Mouse (Mus musculus) yolk sac, embryonic 10.5 days (tissue): ENCODE measurements around the gene Usf2.

Source experiments
- DNase-seq: peaks from one replicate; pipeline ENCODE4 v3.0.0-alpha.2; 2017; ENCODE audit warnings: low spot score

Usf2 gene

DNA sequence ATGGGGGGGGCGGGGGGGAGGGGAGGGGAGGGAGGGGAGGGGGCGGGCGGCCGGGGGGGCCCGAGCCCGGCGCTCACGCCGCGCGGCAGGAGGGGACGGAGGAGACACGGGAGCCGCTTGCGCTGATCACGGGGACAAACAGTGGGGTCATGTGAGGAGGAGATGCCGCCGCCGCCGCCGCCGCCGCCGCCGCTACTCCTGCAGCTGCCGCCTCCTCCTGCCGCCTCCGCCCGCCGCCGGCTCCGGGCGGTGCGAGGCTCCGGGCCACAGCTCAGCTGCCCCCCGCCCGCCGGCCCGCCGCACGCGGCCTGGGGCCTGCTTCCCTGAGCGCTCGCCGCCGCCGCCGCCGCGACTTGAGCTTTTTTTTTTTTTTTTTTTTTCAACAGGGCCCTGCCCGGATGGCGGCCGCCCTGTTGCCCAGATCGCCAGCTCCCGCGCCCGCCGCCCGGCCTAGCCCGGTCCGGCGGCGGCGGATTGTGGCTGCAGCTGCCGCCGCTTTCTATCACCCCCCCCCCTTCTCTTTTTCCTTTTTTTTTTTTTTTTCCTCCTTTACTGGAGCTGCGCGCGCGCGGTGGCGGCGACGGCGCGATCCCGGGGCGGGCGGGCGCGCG, at the start of gene Usf2:
Gene Usf2, minus strand, starts transcription at position 48 of the 611 bp plus-strand sequence.
- DNase-seq, result peak; percentile 87

DNA sequence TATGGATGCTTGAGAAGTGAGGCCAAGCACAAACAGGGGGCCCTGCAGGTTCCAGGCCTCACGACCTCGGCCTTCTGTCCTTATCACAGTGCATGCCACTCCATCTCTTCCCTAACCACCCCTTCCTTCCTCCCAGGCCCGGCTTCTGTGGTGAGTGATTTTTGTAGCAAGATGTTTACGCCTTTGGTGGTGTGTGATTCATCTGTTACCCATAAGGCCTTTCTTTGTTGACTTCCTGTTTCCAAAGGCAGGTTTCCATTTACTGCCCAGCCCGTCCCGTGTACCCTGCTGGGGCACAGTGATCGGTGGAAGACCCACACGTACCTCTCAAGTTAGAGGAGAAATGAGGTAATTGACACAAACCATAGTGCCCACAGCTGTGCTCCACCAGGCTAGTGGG, 46.0 kb upstream of the Usf2 start:
- no peak for DNase-seq

DNA sequence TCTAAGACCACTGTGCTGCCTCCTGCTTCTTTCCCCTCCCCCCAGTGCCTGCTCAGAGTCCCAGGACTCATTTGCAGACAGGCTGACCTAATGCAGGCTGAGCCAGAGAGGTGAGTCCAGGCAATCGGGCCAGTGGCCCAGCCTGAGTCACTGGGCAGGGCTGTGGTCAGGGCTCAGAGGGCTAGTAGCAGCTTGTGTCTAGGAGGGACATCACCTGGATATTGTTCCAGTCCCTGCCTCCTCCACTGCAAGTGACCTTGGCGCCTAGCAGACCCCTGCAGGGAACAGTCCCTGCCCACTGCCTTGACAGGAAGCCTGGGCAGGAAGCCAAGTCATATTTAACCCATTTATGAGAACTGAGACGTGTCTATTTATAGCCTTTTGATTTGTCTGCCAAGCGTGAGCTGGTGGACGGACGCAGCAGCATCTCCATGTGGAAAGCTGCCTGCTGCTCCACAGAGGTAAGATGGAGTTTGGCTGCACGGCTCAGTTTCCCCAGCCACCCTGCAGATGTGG, 44.0 kb upstream of the Usf2 start:
- peak; percentile 18 for DNase-seq

DNA sequence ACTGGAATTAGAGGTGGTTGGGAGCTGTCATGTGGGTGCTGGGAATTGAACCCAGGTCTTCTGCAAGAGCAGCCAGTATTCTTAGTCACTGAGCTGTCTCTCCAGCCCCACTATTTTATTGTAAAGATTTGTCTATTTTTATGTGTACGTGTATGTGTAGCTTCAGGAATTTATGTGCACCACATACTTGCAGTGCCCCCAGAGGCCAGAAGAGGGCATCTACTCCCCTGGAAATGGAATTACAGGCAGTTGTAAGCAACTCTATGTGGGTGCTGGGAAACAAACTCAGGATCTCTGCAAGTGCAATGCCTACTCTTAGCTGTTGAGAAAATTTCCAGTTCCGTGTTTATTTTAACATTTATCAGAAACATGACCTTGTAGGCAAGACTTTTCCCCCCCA, 39.9 kb upstream of the Usf2 start:
- no peak for DNase-seq

DNA sequence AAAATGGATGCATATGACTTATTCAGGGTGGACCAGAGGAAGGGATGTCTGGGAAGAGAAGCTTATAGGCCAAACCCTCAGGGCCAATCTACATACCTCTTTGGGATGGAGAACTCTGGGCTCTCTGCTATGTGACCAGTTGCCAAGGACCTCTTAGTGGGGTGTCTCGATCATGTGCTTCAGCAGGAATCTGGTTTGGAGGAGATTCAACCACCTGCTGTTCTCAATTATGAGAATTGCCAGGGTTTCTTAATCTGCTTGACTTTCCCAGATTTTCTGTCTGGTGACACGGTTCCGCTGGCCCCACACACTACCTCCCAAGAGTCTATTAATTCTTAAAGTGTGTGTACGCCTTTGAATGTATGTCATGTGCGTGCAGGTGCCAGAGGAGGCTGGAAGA, 37.4 kb upstream of the Usf2 start:
- no peak for DNase-seq

- no peak for DNase-seq
Measured at GRCm38 (mm10) chr7:30992148-30992547, 35.5 kb upstream of the Usf2 start.

GRCm38 (mm10) chr7:30988519-30989162, 32.0 kb upstream of the Usf2 start:
- DNase-seq, result no peak

DNA sequence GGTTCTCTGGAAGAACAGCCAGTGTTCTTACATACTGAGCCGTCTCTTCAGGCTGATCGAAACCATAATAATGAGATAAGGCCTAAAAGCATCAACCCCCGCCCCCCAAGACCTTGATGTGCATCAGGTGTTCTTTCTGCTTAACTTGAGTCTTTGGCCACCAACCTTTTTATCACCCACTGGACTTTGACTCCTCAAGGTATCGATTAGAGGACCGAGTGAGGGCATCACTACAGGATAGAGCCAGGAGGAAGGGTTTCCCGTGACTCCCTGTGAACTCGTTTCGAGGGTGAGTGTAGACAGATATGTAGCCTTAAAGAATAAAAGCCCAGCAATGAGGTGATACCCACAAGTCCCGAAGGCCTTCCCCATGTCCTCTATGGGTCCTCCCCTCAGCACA, 28.8 kb upstream of the Usf2 start:
- no peak for DNase-seq

- DNase-seq, result no peak
Measured at GRCm38 (mm10) chr7:30981703-30982102, 25.1 kb upstream of the Usf2 start.

DNA sequence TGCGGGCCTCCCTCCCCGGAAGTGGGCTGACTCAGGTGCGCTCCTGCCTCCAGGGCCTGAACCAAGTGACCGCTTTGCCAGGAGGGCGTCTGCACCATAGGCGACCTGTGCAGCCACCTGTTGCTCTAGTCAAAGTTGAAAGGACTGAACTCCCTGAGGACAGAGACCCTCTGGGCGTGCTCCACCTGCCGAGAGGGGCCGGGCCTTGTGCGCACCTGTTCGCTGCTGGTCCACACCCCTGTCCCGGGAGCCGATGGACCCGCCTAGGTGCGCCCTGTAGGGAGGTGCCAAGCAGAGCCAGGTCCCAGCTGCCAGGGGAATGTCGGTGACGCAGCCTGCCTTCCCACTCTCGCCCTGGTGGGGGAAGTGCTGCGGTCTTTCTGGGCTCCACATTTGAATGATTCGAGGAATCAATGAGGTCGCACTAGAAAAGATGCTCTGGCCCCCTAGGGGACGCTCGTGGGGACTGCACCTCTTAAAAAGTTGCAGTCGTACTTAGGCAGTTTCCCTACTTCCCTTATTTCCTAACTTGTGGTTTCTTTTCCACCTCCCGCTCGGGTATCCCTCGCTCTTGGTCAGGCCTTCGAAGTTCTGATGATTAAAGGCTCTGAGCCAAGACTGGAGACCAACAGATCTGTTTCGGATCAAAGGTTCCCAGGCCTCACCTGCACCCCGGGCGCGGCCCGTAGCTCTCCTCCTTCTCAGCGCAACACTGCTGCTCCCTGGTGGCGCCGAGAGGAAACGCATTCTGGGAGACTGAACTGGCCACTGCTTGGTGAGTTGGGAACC, 17.1 kb upstream of the Usf2 start, which contains the start of gene Fam187b:
Gene Fam187b, plus strand, starts transcription at position 290 of the 789 bp plus-strand sequence.
- peak; percentile 91 for DNase-seq

- no peak for DNase-seq
Measured at GRCm38 (mm10) chr7:30973251-30973500, 16.6 kb upstream of the Usf2 start, which contains the start of gene Lsr. Lsr (minus strand) TSS chr7:30973464.

DNA sequence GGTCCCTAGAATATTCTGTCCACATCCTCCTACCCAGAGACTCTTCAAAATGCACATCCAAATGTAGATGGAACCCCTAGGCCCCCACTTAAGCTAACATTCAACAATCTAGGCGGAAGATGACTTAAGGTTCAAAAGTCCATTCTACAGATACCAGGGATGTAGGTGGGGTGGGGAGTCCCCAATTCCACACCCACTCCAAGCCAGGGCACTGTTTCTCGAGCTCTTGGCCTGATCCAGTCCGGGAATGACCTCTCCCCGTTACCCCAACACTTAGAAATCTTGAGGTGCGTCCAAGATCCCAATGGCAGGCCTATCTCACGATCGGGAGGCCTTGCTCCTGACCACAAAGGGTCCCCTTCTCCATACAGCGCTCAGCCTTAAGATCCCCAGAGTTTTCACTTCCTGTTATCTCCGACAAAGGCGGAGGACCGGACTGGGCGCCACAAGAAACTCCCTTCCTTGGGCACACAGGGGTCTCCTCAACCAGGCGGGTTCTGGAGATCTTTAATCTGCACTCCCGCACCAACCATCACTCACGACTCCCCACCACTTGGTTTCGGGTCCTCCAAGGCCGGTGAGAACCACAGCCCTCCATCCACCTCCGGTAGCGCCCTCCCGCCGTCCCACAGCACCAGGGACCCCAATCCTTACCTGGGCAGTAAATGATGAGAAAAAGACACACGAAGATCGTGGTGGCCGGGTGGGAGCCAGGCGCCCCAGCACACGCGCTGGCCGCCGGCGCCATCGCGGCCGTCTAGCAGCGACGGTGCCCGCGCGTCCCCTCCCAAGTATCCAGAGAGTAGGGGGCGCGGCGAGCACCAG, 16.0 kb upstream of the Usf2 start:
- no peak for DNase-seq

GRCm38 (mm10) chr7:30971901-30972300, 15.3 kb upstream of the Usf2 start:
- no peak for DNase-seq

DNA sequence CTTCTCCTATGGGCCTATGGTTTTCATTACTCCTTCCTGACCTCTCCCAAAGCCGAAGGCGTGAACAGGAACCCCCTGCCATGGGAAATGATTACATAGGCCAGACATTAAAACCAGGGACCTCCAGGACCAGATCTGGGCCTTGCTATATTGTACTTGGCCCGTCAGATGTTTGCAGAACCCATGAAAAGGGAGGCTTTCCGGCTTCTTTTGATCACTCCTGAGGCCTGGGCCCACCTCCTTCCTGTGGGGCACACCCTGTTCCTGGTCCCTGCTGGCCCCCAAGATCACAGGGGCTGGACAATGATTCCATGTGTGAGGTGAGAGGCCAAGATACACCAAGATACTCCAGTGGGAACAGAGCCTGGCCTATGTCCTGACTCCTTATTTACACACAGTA, 12.6 kb upstream of the Usf2 start:
- DNase-seq, result no peak

DNA sequence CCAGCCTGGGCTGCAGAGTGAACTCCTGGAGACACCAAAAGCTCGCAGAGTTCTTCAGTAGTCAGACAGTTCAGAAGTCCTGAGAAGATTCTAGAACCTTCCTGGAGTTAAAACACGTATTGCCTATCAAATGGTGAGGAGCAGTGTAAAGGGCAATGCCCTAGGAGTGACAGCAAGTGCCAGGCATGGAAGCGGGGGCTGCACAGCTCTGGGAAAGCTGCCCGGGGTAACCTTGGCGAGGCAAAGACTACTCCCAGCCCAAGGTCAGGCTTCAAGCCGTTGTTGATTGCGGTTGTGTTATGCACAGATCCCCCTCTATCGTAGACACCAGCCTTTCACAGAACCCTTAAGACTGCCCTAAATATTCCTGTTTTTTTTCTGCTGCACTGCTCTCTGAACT, 12.0 kb upstream of the Usf2 start:
- no peak for DNase-seq

GRCm38 (mm10) chr7:30966657-30967056, 10.1 kb upstream of the Usf2 start:
- DNase-seq, result no peak

- no peak for DNase-seq
Measured at GRCm38 (mm10) chr7:30965677-30966076, 9.1 kb upstream of the Usf2 start.

GRCm38 (mm10) chr7:30964366-30964765, 7.8 kb upstream of the Usf2 start:
- DNase-seq, result no peak

DNA sequence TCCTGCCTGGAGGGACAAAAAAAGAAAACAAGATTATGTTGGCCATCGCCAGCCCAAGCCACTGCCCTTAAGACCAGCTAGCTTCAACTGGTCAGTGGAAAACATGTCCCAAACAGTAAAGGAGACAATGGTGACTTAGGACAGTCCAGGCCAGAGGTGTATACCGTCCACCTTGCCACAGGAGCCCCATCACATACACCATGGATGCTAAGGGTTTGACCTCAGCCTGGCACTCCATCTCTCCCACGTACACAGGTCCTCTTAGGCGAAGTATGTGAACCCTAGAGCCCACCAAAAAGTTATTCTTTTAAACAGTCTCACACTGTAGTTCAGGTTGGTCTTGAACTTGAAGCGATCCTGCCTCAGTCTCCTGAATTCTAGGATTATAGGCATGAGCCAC, 6.3 kb upstream of the Usf2 start:
- no peak for DNase-seq

DNA sequence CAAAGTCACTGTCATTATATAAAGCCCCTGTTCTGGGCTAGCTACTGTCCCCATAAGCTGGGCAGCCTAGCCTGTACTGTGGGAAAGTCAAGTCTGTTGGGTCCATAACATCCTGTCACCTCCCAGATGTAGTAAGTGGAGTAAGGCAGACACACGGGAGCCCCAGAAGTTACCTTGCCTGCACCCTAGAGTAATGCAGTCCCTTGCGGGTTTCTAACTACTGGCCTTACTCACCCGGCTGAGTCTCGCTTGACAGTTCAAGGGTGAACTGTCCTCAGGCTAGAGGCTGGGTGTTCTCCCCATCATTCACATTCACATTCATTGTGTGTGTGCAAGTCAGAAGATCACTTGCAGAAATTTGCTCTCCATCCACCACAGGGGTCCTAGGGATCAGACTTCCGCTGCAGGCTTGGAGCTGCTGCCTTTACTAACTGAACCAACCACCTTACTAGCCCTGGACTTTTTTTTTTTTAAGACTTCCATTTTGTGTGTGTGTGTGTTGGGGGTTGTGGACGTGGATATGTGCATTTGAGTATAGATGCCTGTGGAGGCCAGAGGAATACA, 3.3 kb upstream of the Usf2 start:
- DNase-seq, result no peak

DNA sequence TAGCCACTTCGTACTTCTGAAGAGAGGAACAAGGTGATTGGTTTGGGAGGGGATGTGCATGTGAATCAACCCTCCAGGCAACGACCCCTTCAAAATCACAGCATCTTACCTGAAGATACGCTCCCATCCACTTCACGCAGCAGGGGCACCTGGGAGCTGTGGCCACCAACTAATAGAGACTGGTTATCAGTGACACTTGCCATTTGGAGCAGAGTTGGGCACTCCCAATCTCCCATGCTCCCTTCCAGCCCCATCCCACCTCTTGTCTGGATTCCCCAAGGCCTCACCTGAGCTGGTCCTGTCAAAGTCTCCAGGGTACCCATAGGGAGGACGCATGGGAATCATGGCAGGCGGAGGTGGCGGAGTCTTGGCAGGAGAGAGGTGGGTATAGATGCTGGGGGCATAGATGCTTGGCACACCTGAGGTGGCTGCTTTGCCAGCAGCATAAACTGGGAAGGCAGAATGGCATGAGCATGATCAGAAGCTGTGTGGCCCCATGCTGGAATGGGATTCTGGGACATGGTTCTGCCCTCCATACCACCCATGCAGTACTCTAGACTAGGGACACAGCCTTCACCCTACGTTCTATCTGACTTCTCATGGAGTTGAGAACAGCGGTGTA, 2.4 kb upstream of the Usf2 start:
- DNase-seq, result no peak
